13 mouse cellular contexts compared by ENCODE assay signal in the genomic region with DNA sequence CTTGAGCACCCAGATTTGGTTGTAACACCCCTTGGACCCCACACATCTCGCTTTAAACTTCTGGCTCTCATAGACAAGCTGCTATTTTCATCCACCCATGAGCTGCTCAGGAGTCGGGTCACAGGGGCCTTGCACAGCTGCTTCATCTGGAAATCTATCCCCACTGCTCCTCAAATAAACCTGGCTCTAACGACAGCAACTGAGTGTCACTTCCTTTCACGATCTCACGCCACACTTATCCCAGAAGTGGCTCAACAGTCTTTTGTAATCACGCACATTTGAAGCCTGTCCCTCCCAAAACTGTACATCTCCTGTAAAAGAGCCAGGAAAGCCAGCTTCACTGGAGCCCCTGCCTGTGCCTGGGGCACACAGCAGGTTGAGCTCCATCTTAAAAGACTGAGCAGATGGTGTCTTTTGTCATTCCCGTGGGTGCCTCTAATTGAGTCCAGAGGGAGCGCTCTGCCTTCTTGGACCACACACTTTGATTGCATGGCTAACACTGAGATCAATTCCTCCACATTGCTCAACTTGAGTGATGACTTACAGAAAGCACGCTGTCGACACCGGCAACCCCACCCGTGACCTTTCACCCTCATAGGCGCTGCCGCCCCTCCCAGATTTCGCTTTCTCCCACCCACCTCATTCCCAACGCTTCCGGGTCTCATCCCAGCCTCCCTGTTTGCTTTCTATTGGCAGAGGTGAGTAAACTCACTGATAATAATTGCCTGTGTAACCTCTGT. TPM values are rescaled to one million over a fixed set of nuclear protein-coding genes. Genes with fewer than 3 reads are reported as not detected.
DNase-seq lines count a peak whose midpoint lies in the region; ATAC-seq lines count a peak whose summit lies in the region.
"Had no signal": no experiment of that assay in that cellular context is flagged by ENCODE, and none has a peak within 500 bp of the region (broad histone marks: within the 10 kb centered on the region; RNA-seq: fewer than 3 reads in every experiment).

No protein-coding gene starts in this region.

- 36% methylated on average over 17 of the region's 17 CpGs for whole genome bisulfite sequencing in heart, embryonic 15.5 days
- WGBS in intestine, embryonic 15.5 days, result 29% methylated on average over 17 of the region's 17 CpGs

- H3K4me2 ChIP-seq in heart, embryonic 15.5 days, result no peak overlapping the region
- H3K4me2 ChIP-seq in intestine, embryonic 15.5 days (replicated peaks), result no peak overlapping the region
- H3K4me2 ChIP-seq: forebrain, embryonic 13.5 days; liver, embryonic 11.5 days had no signal

- H3K9me3 ChIP-seq in heart, embryonic 15.5 days (replicated peaks), result no peaks in the 10 kb centered on the region
- no peaks in the 10 kb centered on the region for H3K9me3 ChIP-seq in intestine, embryonic 15.5 days
- H3K9me3 ChIP-seq: forebrain, embryonic 13.5 days had no signal

- no peak for DNase-seq in heart, postnatal 10 days
- peak; percentile 29 for DNase-seq in urinary bladder, postnatal 14 days (ENCODE audit: low spot score)
- DNase-seq in urinary bladder, postnatal 4 days (ENCODE audit: low spot score in 2 of 2), result no peak
- no peak for DNase-seq in MN1 (ENCODE audit: low spot score)
- DNase-seq in thymus, postnatal 0 days (ENCODE audit: low spot score), result no peak
- no peak for DNase-seq in thymus, adult 18-20 months
- DNase-seq: cerebellum, postnatal 36 days had no signal

- intact Hi-C loops in heart, postnatal 10 days (cut with DNase I), result no loop called here

- H3K27me3 ChIP-seq in heart, embryonic 15.5 days, result peaks cover 13% of the 10 kb centered on the region; the same call in 1 of the 2 replicates
- no peaks in the 10 kb centered on the region for H3K27me3 ChIP-seq in intestine, embryonic 15.5 days (replicated peaks)
- H3K27me3 ChIP-seq: forebrain, embryonic 13.5 days had no signal

- H3K9ac ChIP-seq in heart, embryonic 15.5 days, result no peak overlapping the region
- H3K9ac ChIP-seq in intestine, embryonic 15.5 days, result no peak overlapping the region
- H3K9ac ChIP-seq: forebrain, embryonic 13.5 days had no signal

- no peak for ATAC-seq in heart, embryonic 15.5 days (replicated peaks; ENCODE audit: insufficient number of reproducible peaks, insufficient read depth, low FRiP score, low read depth)
- ATAC-seq in intestine, embryonic 15.5 days, result peak; percentile 30; the same call in 1 of the 2 replicates
- ATAC-seq: forebrain, embryonic 13.5 days had no signal

- no peak overlapping the region for H3K4me3 ChIP-seq in heart, embryonic 15.5 days
- no peak overlapping the region for H3K4me3 ChIP-seq in intestine, embryonic 15.5 days (replicated peaks)
- H3K4me3 ChIP-seq: forebrain, embryonic 13.5 days had no signal

- H3K36me3 ChIP-seq in heart, embryonic 15.5 days, result no peaks in the 10 kb centered on the region
- no peaks in the 10 kb centered on the region for H3K36me3 ChIP-seq in intestine, embryonic 15.5 days

- peak overlapping the region; percentile 24; the same call in 1 of the 2 replicates for H3K27ac ChIP-seq in heart, embryonic 15.5 days
- H3K27ac ChIP-seq in intestine, embryonic 15.5 days, result no peak overlapping the region
- H3K27ac ChIP-seq: forebrain, embryonic 13.5 days had no signal

- H3K4me1 ChIP-seq in heart, embryonic 15.5 days (replicated peaks), result peaks cover 49% of the 10 kb centered on the region
- peaks cover 13% of the 10 kb centered on the region for H3K4me1 ChIP-seq in intestine, embryonic 15.5 days (replicated peaks)
- H3K4me1 ChIP-seq: forebrain, embryonic 13.5 days had no signal

RNA-seq across cellular contexts. Expression of gene Bdkrb2, which starts 17.2 kb away (rescaled TPM):
- 0.77 and 1.6 TPM in 2 replicates for polyA plus RNA-seq in heart, embryonic 15.5 days (2015; fragmentation: Nextera tagmentation; extraction: Ambion mirVana)
- total RNA-seq in heart, postnatal 10 days (2021), result 1 to 10 TPM; 1.2 to 2.2 TPM
- 4.5 and 4.6 TPM in 2 replicates for polyA plus RNA-seq in intestine, embryonic 15.5 days (2015; fragmentation: Nextera tagmentation; extraction: Ambion mirVana)
- 1.7 and 1.8 TPM in 2 replicates for polyA plus RNA-seq in thymus, postnatal 0 days (2015; fragmentation: Nextera tagmentation; extraction: Ambion mirVana)
- polyA plus RNA-seq: liver, embryonic 11.5 days had no signal

RNA-seq across cellular contexts. Expression of gene Bdkrb1, which starts 57.0 kb away (rescaled TPM):
- 0.30 TPM in 1 of 2 replicates, not detected in the other for polyA plus RNA-seq in heart, embryonic 15.5 days (2015; fragmentation: Nextera tagmentation; extraction: Ambion mirVana)
- not detected for total RNA-seq in heart, postnatal 10 days (2021)
- 0.31 and 0.37 TPM in 2 replicates for polyA plus RNA-seq in intestine, embryonic 15.5 days (2015; fragmentation: Nextera tagmentation; extraction: Ambion mirVana)
- 0.86 and 1.1 TPM in 2 replicates for polyA plus RNA-seq in thymus, postnatal 0 days (2015; fragmentation: Nextera tagmentation; extraction: Ambion mirVana)
- total RNA-seq: adrenal gland, postnatal 4 days; layer of hippocampus, postnatal 14 days had no signal
- polyA plus RNA-seq: forebrain, embryonic 13.5 days had no signal
